Mouse (Mus musculus) adrenal gland, adult 8-10 months (tissue): ENCODE measurements around the gene Pdcl2. TPM values are rescaled to one million over a fixed set of nuclear protein-coding genes. Genes with fewer than 3 reads are reported as not detected.

Experiments used
- DNase-seq: peaks from one replicate; pipeline ENCODE4 v3.0.0; 2022
- total RNA-seq, 4 experiments: library from RNA; stranded (reverse); gene quantifications; 2 replicates each; pipeline ENCODE4 v1.2.4; 2022

Gene Pdcl2
- total RNA-seq, 4 experiments from 2014 or later, result not detected

DNA sequence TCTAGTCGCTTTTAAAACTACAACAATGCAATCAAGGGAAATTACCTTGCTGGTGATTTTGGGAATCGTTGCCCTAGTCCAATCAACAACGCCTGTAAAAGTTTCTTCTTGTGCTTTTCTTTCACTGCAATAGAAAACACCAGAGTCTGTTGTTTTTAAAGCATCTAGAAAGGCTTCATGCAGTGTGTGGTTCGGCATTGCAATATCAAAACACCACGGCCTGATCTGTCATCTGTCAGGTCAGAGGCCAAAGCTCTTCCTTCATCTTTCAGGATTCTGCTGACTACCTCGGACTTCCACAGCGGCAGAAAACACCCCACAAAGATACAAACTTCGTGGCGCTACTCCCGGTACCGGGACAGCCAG, 27.6 kb downstream of the Pdcl2 start:
- DNase-seq, result no peak

DNA sequence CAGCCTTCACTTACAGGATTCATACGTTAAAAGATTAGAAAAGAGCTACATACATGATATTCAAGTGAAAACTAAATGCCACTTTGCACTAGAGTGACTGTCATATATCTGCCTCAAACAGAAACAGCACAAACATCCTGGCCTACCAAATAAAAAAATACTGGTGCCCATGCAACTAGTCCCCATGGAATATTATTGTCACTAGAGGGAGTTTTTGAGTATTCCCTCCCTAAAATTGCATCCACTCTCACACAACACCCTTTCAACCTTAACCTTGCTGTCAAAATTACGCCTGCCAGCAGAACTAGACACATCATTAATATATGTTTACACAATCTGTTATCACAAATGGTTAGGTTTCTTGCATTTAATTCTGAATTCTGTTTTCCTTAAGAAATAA, 28.9 kb downstream of the Pdcl2 start:
- DNase-seq, result no peak

GRCm38 (mm10) chr5:76289234-76289691, 41.7 kb downstream of the Pdcl2 start:
- DNase-seq, result no peak

DNA sequence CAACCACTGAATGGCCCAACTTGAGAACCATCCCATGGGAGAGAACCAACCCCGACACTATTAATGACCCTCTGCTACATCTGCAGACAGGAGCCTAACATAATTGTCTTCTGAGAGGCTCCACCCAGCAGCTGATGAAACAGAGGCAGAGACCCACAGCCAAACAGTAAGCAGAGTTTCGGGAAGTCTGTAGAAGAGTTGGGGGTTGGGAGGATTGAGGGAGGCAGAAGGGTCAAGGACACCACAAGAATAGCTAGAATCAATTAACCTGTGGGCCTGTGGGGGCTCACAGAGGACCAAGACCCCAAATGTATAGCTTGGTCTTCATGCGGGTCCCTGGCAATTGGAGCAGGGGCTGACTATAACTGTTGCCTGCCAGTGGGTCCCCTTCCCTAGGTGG, 42.7 kb downstream of the Pdcl2 start:
- no peak for DNase-seq

- no peak for DNase-seq
Measured at GRCm38 (mm10) chr5:76287062-76287461, 43.9 kb downstream of the Pdcl2 start.

GRCm38 (mm10) chr5:76285699-76286098, 45.3 kb downstream of the Pdcl2 start:
- DNase-seq, result no peak

GRCm38 (mm10) chr5:76283890-76284289, 47.1 kb downstream of the Pdcl2 start:
- DNase-seq, result no peak

DNA sequence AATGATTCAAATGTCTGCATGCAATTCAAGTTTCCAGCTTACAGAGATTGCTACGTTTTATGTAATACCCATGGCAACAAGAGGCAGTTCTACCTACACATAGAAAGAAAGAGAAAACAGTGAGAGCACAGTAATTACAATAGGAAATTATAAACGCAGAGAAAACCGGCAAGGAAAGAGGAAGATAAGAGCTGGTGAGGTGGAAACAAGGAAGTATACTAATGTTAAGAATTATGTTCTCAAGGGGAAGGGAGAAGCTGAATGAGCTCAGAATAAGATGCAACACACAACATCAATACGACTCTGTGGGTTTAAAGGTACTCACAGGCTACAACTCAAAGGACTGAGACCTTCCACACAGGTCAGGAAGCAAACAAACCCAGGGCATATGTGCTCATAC, 56.0 kb downstream of the Pdcl2 start:
- DNase-seq, result no peak

Other genes with a start within 250 kb of the Pdcl2 start
- 10 to 100 TPM; 29.6 to 34.8 (median 32.8) TPM for gene Srd5a3, start 190.9 kb downstream of the Pdcl2 start, total RNA-seq
- gene Tmem165, start 147.3 kb downstream of the Pdcl2 start, total RNA-seq, result 10 to 100 TPM; 35.7 to 53.4 (median 42.6) TPM
- gene Clock, start 26.4 kb downstream of the Pdcl2 start, total RNA-seq, result 10 to 100 TPM; 34.7 to 45.4 (median 43.5) TPM
- not detected for gene Nmu, start 32.6 kb upstream of the Pdcl2 start, total RNA-seq
- not detected for gene Gm7271, start 152.9 kb upstream of the Pdcl2 start, total RNA-seq
- 100 to 1,000 TPM in 1 of 4 experiments, 10 to 100 TPM in 3; 56.2 to 101 (median 72.2) TPM for gene Exoc1, start 198.2 kb upstream of the Pdcl2 start, total RNA-seq